Mouse (Mus musculus) kidney, adult 2 months (tissue): ENCODE measurements around the gene Zfp646.

Experiments
- CTCF ChIP-seq: fragments of 200-500 bp; conservative IDR thresholded peaks from 2 replicates; pipeline ENCODE4 v1.5.1; 2011; ENCODE audit warnings: low read depth, mild to moderate bottlenecking, control low read depth, low read length, moderate library complexity, mixed read lengths; ENCODE audit not compliant: insufficient read depth, insufficient read length
- POLR2A ChIP-seq: fragments of 200-500 bp; IDR thresholded peaks from one replicate; pipeline ENCODE4 v1.6.1; 2011; ENCODE audit warnings: low read depth, low read length, control low read depth

DNA sequence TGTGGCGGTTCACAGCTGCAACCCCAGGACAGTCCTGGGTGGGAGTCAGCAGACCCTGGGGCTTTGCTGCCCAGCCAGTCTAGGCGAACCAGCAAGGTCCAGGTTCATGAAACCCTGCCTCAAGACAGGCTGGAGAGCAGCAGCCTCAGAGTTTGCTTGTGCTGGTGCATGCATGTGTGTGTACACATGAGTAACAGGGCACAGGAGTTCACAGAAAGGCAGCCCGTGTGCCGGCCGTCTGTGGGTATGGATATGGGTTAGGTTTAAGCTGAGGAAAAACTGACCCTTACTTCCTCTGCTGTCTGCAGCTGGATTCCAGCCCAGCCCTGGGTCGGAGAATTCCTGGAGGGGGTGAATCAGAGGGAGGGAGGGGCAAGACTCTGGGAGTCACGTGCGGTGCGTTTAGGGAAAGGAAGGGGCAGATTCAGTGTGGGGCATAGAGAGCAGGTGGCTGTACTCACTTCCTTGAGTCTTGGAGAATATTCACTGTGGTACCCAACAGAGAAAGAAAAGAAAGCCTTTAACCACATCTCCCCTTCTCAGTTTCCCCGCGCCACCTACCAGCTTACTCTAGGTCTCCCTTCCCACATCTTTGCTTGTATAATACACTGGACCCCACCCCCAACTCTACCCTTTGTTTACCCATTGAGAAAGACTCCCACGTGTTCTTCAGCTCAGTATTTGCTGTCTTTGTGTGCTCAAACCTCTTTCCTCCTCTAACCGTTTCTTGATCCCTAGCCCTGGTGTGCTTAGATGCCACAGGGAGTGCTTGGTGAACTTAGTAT, 55.5 kb downstream of the Zfp646 start:
- TF ChIP-seq CTCF (no peak), POLR2A (no peak)
